Mouse (Mus musculus) adrenal gland, postnatal 25 days (tissue): ENCODE measurements around the gene Hexim1. TPM values are rescaled to one million over a fixed set of nuclear protein-coding genes. Genes with fewer than 3 reads are reported as not detected.
A peak's percentile ranks its signal among the peaks of the same experiment; 100 is the strongest.

ENCODE experiments used
- DNase-seq: peaks from one replicate; pipeline ENCODE4 v3.0.0; 2021; ENCODE audit warnings: mixed read lengths
- total RNA-seq: library from RNA; stranded (reverse); gene quantifications from 2 replicates; pipeline ENCODE4 v1.2.3, GENCODE M21; 2021

The Hexim1 gene
- total RNA-seq, 1 experiment from 2014 or later: 72.0 TPM

DNA sequence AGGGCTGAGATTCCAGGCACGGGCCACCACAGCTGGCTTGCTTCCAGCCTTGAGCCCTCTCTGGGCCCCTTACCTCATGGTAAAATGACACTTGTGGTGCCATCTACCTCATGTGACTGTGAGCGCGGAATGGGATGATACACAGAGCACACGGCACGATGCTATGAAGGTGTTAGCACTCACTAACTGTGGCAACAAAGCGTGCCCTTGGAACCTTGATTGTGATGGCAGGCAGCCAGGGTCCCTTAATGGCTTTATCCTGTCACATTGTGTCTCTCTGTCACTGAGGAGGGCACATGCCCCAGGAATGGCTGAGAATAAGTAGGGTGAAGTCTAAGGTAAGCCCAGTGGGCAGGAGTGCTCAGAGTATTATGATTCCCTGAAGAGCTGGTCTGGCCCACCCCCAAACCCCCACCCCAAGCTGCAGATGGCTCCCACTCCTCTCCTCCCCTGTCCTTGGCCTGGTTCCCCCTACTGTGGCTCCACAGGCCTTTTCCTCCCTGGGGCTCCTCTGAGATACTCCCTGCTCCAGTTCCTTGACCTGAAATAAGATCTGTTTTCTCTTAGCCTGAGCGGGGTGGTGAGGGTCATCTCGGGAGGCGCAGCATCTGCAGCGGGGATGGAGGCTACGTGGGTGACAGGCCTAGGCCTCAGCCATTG lies 17.4 kb upstream of the Hexim1 start:
- DNase-seq: no peak

DNA sequence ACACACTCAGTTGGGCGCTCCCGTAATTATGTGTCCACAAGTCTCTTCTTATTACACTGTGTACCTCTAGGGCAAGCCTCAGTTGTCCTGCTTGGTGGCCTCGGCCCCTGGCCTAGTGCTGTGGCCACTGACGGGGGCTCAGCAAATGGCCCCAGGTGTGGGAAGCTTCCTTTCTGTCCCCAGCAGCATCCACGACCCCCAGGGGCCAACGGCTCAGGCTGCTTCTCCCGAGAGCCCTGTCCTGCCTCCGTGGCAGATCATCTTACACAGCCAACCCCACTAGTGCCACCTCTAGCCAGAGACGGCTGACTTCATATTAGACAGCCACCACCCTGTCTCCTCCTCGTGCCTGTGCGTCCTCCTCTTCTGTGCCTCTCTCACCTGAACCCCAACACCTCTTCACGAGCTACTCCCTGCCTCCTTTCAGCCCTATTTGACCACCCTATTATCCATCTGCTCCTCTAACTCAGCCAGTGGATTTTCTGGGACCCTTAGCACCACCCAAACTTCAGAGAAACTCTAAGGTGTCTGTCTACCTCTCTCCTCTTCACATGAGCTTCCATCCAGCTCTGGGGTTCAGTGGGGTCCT lies 16.6 kb upstream of the Hexim1 start:
- DNase-seq: no peak

DNA sequence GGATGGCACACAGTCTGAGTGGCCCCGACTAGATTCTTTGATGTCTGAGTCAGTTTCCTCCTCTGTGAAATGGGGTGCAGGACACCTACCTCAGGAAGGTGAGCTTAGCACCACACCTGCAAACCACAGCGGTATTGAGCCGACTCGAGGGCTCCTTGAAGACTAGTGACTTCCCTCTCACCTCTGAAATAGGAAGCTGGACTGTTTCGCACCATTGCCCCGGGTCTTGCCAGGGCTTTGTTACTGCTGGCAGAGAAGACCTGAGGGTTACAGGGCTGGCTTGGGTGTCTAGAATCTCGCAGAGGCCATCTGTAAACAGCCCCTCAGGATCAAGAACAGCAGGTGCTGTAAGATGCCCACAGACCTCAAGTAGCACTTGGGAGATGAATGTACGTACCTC lies 15.7 kb upstream of the Hexim1 start:
- DNase-seq: no peak

DNA sequence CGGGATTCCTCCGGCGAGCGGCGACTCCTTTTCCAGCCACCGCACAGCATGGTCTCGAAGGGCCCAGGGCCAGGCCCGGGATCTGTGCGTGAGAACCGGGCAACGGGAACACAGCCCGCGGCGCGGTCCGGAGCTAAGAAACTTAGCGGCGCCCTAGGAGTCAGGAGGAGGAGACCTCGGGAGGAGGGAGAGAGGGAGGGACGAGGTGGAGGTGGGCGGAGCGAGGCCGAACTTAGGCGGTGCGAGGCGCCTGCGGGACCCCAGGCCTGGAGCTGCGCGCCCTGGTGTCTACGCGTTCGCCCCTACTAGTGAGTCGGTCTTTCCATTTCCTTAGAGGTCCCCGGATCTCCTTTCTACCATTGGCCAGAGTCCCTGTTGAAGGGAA lies 14.6 kb upstream of the Hexim1 start, which contains the start of the genes Plcd3 and Acbd4:
Gene Plcd3, minus strand, starts transcription at position 178 of the 385 bp plus-strand sequence.
Gene Acbd4, plus strand, starts transcription at position 202 of the 385 bp plus-strand sequence.
- peak; percentile 86 for DNase-seq

DNA sequence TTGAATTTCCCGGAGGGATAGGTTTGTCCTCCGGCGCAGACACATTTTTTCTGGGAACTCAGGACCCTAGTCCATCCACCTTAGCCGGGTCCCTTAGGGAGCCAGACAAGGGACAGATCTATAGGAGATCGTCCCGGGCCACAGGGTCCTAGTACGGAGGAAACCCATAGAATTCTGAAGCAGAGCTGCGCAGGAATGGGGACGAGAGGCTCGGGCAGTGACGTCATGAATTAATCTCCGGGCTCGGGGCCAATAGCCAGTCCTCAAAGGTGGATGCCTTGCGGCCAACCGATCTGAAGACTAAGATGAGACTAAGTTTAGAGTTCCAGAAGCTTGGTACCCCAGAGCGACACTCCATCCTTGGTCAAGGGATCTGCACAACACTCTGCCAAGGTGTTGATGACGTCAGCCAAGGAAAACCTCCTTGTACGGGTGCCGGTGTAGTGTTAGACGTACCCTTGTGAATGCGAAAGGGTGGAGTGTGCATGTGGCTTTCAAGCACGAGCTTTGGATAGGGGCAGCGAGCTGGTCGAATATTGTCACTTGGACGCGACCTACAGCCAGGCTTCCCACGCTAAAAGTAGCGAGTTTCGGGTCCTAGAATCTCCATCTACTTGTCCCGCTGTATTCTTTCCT lies 14.0 kb upstream of the Hexim1 start:
- DNase-seq: peak; percentile 81

DNA sequence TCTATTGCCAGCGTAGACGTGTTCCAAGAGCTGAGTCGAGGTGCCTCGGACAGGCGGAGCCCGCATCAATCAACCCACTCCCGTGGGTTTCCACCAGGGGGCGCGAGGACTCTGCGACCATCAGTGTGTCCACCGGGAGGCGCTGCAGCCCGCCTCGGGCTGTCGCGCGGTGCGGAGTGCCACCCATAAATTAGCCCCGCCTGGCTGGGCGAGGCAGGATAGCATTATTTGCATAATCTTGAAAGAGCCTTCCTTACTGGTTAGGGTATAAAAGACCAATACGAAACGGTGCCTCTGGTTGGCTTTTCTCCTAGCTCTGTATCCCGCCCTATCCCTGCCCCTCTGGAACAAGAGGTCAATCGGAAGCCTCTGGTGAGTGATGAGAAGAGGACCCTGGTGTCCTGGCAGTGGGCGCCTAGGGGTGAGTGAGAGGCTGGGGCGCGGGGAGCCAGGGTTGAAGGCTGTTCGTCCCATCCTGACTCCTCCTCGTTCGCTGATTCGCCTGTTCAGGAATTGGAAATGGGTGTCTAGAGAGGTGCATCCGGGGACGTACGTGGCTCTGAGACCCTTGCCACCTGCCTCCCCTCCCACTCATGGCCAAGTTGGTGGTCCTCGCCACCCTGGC lies 13.2 kb upstream of the Hexim1 start:
- peak; percentile 98 for DNase-seq

DNA sequence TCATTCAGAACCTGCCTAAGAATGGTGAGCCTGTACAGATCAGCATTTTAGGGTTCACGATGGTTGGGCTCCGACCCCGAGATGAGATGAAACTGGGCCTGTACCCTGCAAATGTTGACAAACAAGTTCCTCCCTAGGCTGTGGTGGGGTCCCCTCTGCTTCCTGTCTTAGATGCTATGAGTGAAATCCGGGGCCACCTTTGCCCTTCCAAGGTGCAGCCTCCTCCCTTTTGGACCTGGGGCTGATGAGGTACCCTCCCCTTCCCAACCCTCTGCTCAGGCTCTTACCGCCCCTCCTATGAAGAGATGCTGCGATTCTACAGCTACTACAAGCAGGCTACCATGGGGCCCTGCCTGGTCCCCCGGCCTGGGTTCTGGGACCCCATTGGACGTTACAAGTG lies 12.4 kb upstream of the Hexim1 start:
- no peak for DNase-seq

DNA sequence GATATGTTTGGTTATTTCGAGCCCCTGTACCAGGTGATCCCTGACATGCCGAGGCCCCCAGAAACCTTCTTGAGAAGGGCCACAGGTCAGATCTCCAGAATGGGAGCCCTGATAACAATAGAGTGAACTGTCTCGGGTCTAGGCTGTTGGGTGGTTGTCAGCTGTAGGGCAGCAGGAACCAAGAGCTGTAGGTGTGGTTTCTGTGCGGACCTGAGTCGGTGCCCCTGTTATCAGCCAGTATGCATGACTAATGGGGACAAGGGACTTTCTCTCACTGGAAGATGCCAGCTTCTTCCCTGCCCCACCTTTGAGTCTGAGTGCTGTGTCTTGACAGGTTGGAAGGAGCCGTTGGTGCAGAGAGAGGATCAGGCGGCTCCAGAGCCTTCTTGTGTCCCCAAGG lies 11.6 kb upstream of the Hexim1 start:
- DNase-seq: no peak

DNA sequence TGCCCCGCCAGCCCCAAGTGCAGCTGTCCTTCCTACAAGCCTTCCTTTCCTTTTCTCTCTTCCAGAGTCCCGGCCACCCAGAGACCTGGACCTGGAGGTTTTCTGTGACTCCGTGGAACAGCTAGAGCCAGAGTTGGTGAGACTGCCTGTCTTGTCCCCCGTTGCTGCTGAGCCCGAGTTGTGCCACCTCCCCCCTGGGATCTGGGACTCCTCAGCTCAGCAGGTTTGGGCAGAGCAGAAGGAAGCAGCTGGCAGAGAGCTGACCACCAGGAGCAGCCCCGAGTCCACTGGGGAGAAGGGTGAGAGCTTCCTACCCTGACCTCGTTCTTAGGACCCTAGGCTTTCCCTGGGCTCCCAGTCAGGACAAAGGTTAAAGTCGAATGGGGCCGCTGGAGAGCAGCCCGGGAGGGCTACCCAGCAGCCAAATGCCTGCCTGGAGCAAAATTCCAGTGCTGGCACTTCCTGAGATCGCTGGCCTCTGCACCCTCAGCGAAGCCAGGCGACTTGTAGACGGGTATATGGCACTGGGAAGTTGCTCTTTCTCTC lies 10.8 kb upstream of the Hexim1 start:
- no peak for DNase-seq

DNA sequence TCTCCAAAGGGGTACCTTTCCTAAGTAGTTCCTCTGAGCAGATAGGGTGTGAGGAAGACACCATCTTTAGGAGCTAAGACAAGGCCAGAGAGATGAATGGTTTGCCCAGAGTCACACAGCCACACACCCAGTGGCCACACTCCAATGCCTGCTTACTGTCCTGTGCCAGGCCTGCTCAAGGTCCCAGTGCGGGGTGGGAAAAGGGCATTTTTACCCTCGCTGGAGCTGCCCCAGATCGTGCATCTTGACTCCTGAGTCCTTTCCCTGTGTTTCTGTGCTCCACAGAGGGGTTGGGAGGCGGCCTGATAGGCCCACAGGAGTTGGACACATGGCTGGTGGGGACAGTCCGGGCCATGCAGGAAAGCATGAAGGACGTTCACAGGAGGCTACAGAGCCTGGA lies 10.2 kb upstream of the Hexim1 start:
- no peak for DNase-seq

DNA sequence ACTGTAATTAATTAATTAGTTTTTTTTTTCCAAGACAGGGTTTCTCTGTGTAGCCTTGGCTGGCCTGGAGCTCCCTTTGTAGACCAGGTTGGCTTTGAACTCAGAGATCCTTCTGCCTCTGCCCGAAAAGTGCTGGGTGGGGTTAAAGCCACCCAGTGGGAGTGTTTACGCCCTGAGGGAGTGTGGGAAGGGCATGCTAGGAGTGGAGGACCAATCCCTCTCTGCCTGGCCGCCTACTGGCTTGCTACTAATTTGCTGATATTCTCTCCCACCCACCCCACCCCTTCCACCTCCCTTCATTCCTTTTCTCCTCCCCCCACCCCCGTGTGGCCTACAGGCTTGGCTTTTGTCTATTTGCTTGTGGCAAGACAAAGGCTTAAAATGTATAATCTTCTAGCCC lies 9.6 kb upstream of the Hexim1 start:
- DNase-seq: no peak

DNA sequence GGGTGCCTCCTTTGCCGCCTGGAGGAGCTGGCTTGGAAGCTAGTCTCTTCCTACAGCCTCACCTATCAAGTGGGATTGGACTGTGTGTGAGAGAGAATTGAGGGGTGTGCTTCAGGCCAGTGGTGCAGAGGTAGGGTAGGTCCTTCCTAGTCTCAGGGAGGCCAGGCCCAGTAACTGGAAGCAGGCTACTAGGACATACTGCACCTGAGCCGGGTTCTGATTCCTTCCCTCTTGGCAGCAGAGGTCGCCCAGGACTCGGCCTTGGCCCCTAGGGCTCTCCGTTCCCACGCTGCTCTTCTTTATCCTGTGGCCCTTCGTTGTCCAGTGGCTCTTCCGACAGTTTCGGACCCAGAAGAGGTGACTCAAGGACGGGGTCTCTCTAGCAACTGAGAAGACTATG lies 4.7 kb upstream of the Hexim1 start:
- DNase-seq: no peak

DNA sequence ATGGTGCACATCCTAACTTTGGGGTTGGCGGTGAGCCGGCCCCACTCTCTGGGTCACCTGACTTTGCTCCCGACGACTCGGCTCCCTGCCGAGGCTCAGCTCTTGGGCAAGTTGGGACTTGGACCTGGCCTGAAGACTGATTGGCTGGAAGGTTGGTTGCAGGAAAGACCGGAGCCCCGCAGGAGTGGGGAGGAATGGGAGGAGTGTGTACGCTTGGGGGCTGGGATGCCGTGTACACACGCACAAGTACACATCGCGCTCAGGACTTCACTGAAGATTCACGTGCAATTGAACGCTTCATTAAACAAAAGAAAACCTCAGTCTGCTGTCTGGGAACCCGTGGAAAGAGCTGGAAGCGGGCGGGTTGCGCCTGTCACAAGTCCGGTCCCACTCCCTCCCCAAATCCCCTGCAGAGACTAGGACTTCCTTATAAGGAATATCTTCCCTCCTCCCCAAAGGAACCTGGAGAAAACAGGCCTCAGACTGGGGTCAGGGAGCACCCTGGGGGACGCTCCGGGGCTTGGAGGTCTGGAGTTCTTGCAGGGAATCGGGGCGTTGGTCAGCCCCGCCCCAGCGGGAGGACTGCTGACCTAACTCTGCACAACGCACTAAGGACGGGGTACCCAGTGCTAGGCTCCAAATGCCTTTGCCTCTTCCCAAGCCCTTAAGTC lies 4.0 kb upstream of the Hexim1 start:
- DNase-seq: peak; percentile 78

DNA sequence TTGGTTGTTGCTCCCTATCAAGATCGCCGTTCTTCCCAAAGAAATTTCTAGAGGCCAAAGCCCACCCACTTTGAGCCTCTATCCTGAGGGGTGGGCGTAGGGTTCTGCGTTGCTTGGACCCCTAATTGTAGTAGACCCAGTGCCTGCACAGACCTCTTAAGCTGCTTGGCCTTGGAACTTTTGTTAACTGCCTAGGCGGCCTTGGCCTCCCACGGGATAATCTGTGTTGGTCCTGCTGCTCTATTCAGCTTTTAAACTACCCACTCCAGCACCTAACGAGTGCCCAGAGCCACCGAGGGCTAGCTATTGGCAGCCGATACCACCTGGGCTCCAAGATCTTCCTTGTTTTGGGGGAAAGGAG lies 3.5 kb upstream of the Hexim1 start:
- DNase-seq: no peak

DNA sequence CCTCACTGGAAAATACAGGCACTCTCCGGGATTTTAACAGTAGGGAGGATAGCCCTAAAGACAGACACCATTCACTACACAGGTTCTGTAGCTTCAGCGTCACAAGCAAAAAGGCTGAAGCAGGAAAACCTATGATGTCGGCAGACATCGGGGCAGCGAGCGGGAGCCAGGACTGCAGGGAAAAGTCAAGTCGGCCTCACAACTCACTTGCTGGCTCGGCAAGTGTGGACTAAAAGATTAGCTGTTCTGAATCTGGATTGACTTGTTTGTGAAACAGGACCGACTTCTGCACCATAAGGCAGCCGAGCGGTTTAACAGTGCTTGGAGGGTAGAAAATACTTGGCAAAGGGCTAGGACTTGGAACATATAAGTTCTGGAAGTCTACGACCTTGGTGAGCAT lies 3.0 kb upstream of the Hexim1 start:
- DNase-seq: no peak

DNA sequence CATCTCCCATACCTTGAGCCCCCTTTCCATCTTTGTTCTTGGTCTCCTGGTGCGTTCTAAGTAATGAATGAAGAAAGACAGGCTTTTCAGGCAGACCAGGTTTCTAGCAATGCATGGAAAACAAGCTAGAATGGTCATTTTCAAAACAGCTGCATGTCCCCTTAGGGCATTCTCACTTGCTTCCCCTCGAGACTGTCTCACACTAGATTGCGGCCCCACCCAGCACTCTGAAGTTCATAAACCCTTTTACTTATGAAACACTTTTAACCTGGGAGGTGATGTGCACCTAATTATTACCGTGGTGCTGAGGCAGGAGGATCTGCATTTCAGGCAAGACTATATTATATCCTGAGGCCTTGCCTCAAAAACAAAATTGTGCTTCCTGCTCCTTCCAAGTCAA lies 2.3 kb upstream of the Hexim1 start:
- DNase-seq: no peak

DNA sequence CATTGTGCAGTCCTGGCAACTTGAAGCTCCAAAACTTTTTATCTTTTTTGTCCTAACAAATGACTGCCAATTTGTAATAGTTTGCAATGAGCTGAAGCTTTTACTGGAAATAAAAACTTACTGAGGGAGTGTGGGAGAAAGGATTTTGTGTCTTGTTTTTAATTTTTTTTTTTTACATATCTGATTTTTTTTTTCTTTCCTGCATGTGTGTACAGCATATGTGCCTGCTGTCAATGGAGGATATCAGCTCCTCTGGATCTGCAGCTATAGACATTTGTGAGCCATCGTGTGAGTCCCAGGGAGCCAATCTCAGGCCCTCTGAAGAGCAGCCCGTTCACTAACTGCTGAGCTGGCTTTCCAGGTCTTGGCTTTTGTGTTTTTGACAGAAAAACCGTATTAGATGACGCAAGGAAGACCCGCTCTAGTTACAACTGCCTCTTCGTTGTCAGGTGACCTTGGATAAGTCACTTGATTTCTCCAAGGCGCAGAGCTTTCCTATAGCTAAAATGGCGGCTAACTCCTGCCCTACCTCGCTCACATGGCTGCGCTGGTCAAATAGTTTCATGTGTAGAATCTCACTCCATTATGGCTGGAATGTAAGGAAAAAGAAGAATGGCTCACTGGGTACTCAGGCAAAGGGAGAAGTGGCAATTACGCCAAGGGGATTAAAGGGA lies 1.6 kb upstream of the Hexim1 start:
- no peak for DNase-seq

DNA sequence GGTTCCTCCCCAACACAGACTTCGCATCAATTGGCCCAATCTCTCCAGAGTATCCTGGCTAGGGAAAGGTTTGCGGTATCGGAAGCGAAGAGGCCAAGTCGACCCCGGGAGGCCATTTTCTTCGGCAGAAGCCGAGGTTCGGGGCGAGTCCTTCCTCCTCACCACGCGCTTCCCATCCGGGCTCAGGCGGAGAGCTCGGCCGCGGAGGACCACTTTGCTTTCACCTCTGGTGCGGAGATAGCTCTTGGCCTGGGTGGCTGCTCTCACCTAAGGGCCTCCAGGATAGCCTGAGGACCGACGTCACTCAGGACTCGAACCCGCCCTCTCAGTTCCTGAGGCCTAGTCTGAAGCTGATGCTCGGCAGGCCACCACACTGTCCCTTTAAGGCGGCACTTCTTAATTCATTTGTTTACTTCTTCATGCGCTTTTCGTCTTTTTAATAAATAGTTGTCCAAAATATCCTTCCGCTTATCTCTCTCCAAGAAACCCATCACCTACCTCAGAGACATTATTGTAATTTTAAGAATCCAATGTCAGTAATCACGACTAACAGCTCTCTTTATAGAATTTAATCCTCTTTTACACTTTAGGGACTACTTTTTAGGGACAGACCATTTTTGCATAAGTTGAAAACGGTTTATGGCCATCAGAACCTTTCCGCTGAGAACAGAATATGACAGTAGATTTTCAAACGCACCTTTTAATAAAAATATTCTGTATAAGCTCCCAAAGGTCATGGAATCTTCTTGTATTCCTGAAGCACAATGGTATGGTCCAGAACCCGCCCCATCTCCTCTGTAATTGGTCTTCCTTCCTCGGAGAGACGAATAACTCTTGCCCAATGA lies 646 bp upstream of the Hexim1 start:
- peak; percentile 78 for DNase-seq

DNA sequence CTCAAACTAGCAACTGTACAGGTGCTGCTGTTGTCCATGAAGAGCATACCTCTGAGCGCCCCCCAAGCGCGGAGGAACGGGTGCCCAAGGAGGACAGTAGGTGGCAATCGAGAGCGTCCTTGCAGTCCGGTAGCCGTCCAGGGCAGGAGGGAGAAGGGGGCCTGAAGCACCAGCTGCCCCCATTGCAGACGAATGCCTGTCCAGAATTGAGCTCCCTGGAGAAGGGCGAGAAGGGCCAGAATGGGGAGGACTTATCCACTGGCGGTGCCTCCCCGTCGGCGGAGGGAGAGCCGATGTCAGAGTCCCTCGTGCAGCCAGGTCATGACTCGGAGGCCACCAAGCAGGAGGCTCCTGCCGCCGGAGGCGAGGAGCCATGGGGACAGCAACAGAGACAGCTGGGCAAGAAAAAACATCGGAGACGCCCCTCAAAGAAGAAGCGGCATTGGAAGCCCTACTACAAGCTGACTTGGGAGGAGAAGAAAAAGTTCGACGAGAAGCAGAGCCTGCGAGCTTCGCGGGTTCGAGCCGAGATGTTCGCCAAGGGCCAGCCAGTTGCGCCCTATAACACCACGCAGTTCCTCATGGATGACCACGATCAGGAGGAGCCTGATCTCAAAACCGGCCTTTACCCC lies 1.0 kb downstream of the Hexim1 start:
- DNase-seq: peak; percentile 78

DNA sequence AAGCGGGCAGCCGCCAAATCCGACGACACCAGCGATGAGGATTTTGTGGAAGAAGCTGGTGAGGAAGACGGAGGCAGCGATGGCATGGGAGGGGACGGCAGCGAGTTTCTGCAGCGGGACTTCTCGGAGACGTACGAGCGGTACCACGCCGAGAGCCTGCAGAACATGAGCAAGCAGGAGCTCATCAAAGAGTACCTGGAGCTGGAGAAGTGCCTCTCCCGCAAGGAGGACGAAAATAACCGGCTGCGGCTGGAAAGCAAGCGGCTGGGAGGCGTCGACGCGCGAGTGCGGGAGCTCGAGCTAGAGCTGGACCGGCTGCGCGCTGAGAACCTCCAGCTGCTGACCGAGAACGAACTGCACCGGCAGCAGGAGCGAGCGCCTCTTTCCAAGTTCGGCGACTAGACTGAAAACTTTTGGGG lies 1.6 kb downstream of the Hexim1 start:
- DNase-seq: peak; percentile 51

DNA sequence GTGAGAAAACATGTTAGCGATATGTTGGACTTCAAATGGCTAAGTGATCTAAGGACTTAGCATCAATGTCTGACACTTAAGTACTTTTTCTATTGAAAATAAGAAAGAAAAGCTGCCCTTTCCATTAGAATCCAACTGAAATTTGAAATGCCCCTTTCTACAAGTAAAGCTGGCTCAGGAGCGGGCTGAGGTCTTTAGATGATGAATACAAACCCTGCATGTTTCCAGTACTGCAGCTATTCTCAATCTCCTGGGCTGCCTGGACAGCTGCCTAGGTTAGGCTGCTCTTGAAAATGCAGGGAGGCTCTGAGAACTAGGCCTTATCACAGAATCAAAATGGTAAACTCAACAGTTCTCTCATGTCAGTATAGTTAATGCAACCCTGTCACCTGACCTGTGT lies 2.8 kb downstream of the Hexim1 start:
- no peak for DNase-seq
